Mouse (Mus musculus) G1E (cell line): Measurements from ENCODE around the gene Ubr1.

Source experiments
- CTCF ChIP-seq: IDR thresholded peaks from 2 replicates; pipeline ENCODE4 v1.5.1; 2012; ENCODE audit warnings: low read depth, low read length, inconsistent platforms, mixed read lengths
- GATA1 ChIP-seq: IDR thresholded peaks from 2 replicates; pipeline ENCODE4 v1.6.1; 2012; ENCODE audit warnings: borderline replicate concordance, low read length, inconsistent platforms, mixed read lengths
- GATA2 ChIP-seq: IDR thresholded peaks from 2 replicates; pipeline ENCODE4 v1.6.1; 2012; ENCODE audit warnings: low read depth, low read length, inconsistent platforms, borderline replicate concordance
- POLR2AphosphoS5 ChIP-seq: IDR thresholded peaks from 2 replicates; pipeline ENCODE4 v1.6.1; 2012; ENCODE audit warnings: low read depth, low read length, inconsistent platforms; ENCODE audit not compliant: insufficient replicate concordance
- TAL1 ChIP-seq: conservative IDR thresholded peaks from 2 replicates; pipeline ENCODE4 v1.6.1; 2012; ENCODE audit warnings: low read depth, low read length, inconsistent platforms, mixed read lengths

- TF ChIP-seq CTCF (no peak), GATA1 (no peak), GATA2 (no peak), TAL1 (no peak), POLR2AphosphoS5 (no peak)
These were observed 10.7 kb downstream of the Ubr1 start for GRCm38 (mm10) chr2:120959827-120960226.
